Mouse (Mus musculus) small intestine, adult 2 months (tissue): ENCODE data around the gene Med12l.

Experiments
- CTCF ChIP-seq: fragments of 200-500 bp; IDR thresholded peaks from 2 replicates; pipeline ENCODE4 v1.5.1; 2012; ENCODE audit warnings: low read depth, mild to moderate bottlenecking, control low read depth, inconsistent platforms, low read length, moderate library complexity, mixed read lengths; ENCODE audit not compliant: insufficient replicate concordance, insufficient read length; ENCODE audit errors: extremely low read depth
- POLR2A ChIP-seq: fragments of 200-500 bp; IDR thresholded peaks from 2 replicates; pipeline ENCODE4 v1.6.1; 2012; ENCODE audit warnings: low read depth, mild to moderate bottlenecking, control low read depth, inconsistent platforms, low read length, moderate library complexity

- TF ChIP-seq CTCF (no peak), POLR2A (no peak)
Measured at GRCm38 (mm10) chr3:59133189-59133588, 127.6 kb downstream of the Med12l start.
